Mouse (Mus musculus): Measurements from ENCODE around the gene Ttc7b. TPM values are rescaled to one million over a fixed set of nuclear protein-coding genes. Genes with fewer than 3 reads are reported as not detected.
A peak's percentile ranks its signal among the peaks of the same experiment; 100 is the strongest.

The Ttc7b gene
- polyA plus RNA-seq, 1 experiment from 2014 or later: 3.7 TPM

DNA sequence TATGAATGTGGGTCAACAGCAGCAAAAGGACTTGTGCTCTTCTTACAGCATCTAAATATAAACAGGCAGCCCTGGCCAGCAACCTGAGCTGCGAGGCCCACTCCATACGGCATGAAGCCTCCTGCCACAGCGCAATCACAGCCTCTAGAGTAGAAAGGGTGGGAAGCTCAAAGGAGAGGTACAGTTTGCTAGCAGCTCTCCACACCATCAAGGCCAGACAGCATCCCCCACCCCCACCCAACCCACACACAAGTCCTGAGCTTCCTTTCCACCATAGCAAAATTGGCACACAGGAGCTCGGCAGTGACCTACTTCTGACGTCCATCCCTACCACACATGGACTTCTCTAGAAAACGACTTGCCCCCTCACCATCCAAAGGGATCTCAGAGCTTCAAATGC lies 42.0 kb downstream of the Ttc7b start:
- Histone ChIP-seq H3K27me3 (ENCODE audit: control insufficient read depth, insufficient read depth, low read depth, low read length) (no peaks in the 10 kb centered on the region), H3K4me1 (replicated peaks; ENCODE audit: control insufficient read depth, insufficient read depth, low read length) (peaks cover 5% of the 10 kb centered on the region), H3K4me2 (ENCODE audit: low read depth, low read length) (no peak overlapping the region), H3K4me3 (ENCODE audit: low read length) (no peak overlapping the region), H3K36me3 (ENCODE audit: control insufficient read depth, insufficient read depth, low read length) (no peaks in the 10 kb centered on the region), H3K27ac (ENCODE audit: low read length) (no peak overlapping the region), H3K9ac (ENCODE audit: low read length) (no peak overlapping the region), H3K9me3 (ENCODE audit: control insufficient read depth, low read length) (no peaks in the 10 kb centered on the region)
- no peak for ATAC-seq (ENCODE audit: low read depth)
- 85% methylated on average over 6 of the region's 6 CpGs for WGBS

DNA sequence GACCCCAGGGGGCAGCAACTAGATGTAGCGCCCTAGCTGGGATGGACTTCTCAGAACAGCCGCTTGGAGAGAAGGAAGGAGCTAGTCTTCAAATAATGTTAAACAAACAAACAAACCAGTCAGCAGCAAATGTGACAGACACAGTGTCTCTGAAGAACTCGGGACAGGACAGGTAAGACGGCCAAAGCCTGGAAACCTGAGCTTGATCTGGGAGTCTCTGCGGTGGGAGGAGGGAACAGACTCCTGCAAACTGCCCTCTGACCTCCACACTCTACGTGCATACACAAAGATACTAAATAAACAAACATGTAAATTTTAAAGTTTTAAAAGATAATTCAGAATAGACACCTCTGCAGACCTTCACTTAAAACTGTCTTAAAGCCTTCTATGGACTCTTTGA lies 42.5 kb downstream of the Ttc7b start:
- no peaks in the 10 kb centered on the region for H3K9me3 ChIP-seq (ENCODE audit: control insufficient read depth, low read length)
- no peak overlapping the region for H3K27ac ChIP-seq (ENCODE audit: low read length)
- no peak overlapping the region for H3K4me3 ChIP-seq (ENCODE audit: low read length)
- ATAC-seq (ENCODE audit: low read depth): no peak
- no peaks in the 10 kb centered on the region for H3K36me3 ChIP-seq (ENCODE audit: control insufficient read depth, insufficient read depth, low read length)
- WGBS: 58% methylated on average over 6 of the region's 6 CpGs
- H3K4me1 ChIP-seq (replicated peaks; ENCODE audit: control insufficient read depth, insufficient read depth, low read length): peaks cover 5% of the 10 kb centered on the region
- H3K4me2 ChIP-seq (ENCODE audit: low read depth, low read length): no peak overlapping the region
- no peak overlapping the region for H3K9ac ChIP-seq (ENCODE audit: low read length)
- H3K27me3 ChIP-seq (ENCODE audit: control insufficient read depth, insufficient read depth, low read depth, low read length): no peaks in the 10 kb centered on the region

DNA sequence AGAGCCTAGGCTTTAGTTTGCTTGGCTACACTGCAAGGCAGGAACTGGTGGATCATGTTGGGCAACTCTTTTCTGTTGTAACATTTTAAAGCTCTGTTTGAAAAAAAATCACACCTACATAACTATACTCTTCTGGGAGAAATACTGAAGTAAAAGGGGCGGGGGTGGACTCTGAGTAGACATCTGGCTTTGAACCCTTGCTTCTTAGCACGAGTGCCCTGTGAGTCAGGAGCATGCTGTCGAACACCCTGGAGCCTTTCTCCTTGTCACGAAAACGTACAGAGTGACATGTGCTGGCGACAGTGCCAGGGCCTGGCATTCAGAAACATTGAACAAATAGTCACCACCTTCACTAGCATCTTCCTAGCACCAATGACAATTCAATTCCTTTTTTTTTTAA lies 43.2 kb downstream of the Ttc7b start:
- Histone ChIP-seq H3K4me2 (ENCODE audit: low read depth, low read length) (no peak overlapping the region), H3K9ac (ENCODE audit: low read length) (no peak overlapping the region), H3K4me3 (ENCODE audit: low read length) (no peak overlapping the region), H3K27me3 (ENCODE audit: control insufficient read depth, insufficient read depth, low read depth, low read length) (no peaks in the 10 kb centered on the region), H3K9me3 (ENCODE audit: control insufficient read depth, low read length) (no peaks in the 10 kb centered on the region), H3K36me3 (ENCODE audit: control insufficient read depth, insufficient read depth, low read length) (no peaks in the 10 kb centered on the region), H3K4me1 (replicated peaks; ENCODE audit: control insufficient read depth, insufficient read depth, low read length) (peaks cover 5% of the 10 kb centered on the region), H3K27ac (ENCODE audit: low read length) (no peak overlapping the region)
- WGBS: 64% methylated on average over 6 of the region's 6 CpGs
- ATAC-seq (ENCODE audit: low read depth): no peak

DNA sequence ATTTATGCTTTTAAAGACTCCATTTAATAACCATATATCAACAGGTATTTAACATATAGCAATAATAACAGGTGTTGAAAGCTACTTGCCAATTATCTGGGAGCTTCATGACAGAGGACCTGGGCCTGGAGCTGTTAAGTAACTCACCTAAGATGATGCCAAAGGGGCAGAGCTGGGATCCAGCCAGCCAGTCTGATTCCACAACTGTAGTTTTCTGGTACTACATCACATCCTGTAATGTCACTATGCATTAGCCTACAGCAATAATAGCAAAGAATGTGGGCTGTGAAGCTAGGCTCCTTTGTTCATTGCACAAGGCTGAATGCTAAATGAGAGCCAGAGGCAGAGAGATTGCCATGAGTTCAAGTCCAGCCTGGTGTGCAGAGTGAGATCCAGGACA lies 44.3 kb downstream of the Ttc7b start:
- no peaks in the 10 kb centered on the region for H3K9me3 ChIP-seq (ENCODE audit: control insufficient read depth, low read length)
- no peak overlapping the region for H3K4me3 ChIP-seq (ENCODE audit: low read length)
- H3K9ac ChIP-seq (ENCODE audit: low read length): no peak overlapping the region
- peaks cover 5% of the 10 kb centered on the region for H3K4me1 ChIP-seq (replicated peaks; ENCODE audit: control insufficient read depth, insufficient read depth, low read length)
- no peaks in the 10 kb centered on the region for H3K27me3 ChIP-seq (ENCODE audit: control insufficient read depth, insufficient read depth, low read depth, low read length)
- H3K36me3 ChIP-seq (ENCODE audit: control insufficient read depth, insufficient read depth, low read length): no peaks in the 10 kb centered on the region
- no peak for ATAC-seq (ENCODE audit: low read depth)
- no peak overlapping the region for H3K27ac ChIP-seq (ENCODE audit: low read length)
- H3K4me2 ChIP-seq (ENCODE audit: low read depth, low read length): no peak overlapping the region

DNA sequence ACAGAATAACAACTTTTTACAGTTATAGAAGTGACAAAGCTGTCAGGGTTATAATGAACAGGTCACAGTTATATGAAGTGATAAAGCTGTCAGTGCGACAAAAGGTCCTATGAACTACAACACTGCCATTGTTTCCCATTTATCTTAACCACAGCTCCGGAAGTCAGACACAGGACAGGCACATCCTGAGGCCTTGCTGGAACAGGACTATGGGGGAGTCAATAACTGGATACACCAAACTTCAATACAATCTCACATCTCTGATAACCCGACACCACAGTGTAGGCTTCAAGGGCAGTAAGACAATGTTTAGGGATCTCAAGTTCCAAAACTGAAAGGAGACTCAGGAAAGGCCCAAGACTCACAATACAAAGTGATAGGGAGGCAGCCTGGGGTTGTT lies 45.1 kb downstream of the Ttc7b start:
- no peak overlapping the region for H3K4me3 ChIP-seq (ENCODE audit: low read length)
- H3K4me1 ChIP-seq (replicated peaks; ENCODE audit: control insufficient read depth, insufficient read depth, low read length): peaks cover 5% of the 10 kb centered on the region; the same call in 1 of the 2 replicates
- H3K36me3 ChIP-seq (ENCODE audit: control insufficient read depth, insufficient read depth, low read length): no peaks in the 10 kb centered on the region
- no peak overlapping the region for H3K27ac ChIP-seq (ENCODE audit: low read length)
- no peaks in the 10 kb centered on the region for H3K27me3 ChIP-seq (ENCODE audit: control insufficient read depth, insufficient read depth, low read depth, low read length)
- 63% methylated on average over 3 of the region's 3 CpGs for WGBS
- no peaks in the 10 kb centered on the region for H3K9me3 ChIP-seq (ENCODE audit: control insufficient read depth, low read length)
- 0 out of 2 replicates have a peak, but pooled peaks have one; percentile 20 for ATAC-seq (ENCODE audit: low read depth)
- H3K9ac ChIP-seq (ENCODE audit: low read length): peak overlapping the region; percentile 20; the same call in 1 of the 2 replicates
- H3K4me2 ChIP-seq (ENCODE audit: low read depth, low read length): no peak overlapping the region

GRCm38 (mm10) chr12:100474661-100475321 lies 45.8 kb downstream of the Ttc7b start:
- Histone ChIP-seq H3K4me1 (replicated peaks; ENCODE audit: control insufficient read depth, insufficient read depth, low read length) (peaks cover 5% of the 10 kb centered on the region; the same call in 1 of the 2 replicates), H3K4me3 (ENCODE audit: low read length) (no peak overlapping the region), H3K9ac (ENCODE audit: low read length) (no peak overlapping the region), H3K27me3 (ENCODE audit: control insufficient read depth, insufficient read depth, low read depth, low read length) (no peaks in the 10 kb centered on the region), H3K27ac (ENCODE audit: low read length) (no peak overlapping the region), H3K4me2 (ENCODE audit: low read depth, low read length) (no peak overlapping the region), H3K36me3 (ENCODE audit: control insufficient read depth, insufficient read depth, low read length) (no peaks in the 10 kb centered on the region), H3K9me3 (ENCODE audit: control insufficient read depth, low read length) (no peaks in the 10 kb centered on the region)
- ATAC-seq (ENCODE audit: low read depth): no peak
- 78% methylated on average over 3 of the region's 3 CpGs for WGBS

- H3K9me3 ChIP-seq (ENCODE audit: control insufficient read depth, low read length): no peaks in the 10 kb centered on the region
- H3K27ac ChIP-seq (ENCODE audit: low read length): no peak overlapping the region; the same call in 1 of the 2 replicates
- H3K36me3 ChIP-seq (ENCODE audit: control insufficient read depth, insufficient read depth, low read length): no peaks in the 10 kb centered on the region
- ATAC-seq (ENCODE audit: low read depth): no peak
- H3K4me2 ChIP-seq (ENCODE audit: low read depth, low read length): no peak overlapping the region
- 77% methylated on average over 9 of the region's 9 CpGs for WGBS
- H3K4me3 ChIP-seq (ENCODE audit: low read length): no peak overlapping the region
- no peaks in the 10 kb centered on the region for H3K4me1 ChIP-seq (replicated peaks; ENCODE audit: control insufficient read depth, insufficient read depth, low read length)
- no peaks in the 10 kb centered on the region for H3K27me3 ChIP-seq (ENCODE audit: control insufficient read depth, insufficient read depth, low read depth, low read length)
- no peak overlapping the region for H3K9ac ChIP-seq (ENCODE audit: low read length)
These were observed 50.3 kb downstream of the Ttc7b start for GRCm38 (mm10) chr12:100470295-100470694.

DNA sequence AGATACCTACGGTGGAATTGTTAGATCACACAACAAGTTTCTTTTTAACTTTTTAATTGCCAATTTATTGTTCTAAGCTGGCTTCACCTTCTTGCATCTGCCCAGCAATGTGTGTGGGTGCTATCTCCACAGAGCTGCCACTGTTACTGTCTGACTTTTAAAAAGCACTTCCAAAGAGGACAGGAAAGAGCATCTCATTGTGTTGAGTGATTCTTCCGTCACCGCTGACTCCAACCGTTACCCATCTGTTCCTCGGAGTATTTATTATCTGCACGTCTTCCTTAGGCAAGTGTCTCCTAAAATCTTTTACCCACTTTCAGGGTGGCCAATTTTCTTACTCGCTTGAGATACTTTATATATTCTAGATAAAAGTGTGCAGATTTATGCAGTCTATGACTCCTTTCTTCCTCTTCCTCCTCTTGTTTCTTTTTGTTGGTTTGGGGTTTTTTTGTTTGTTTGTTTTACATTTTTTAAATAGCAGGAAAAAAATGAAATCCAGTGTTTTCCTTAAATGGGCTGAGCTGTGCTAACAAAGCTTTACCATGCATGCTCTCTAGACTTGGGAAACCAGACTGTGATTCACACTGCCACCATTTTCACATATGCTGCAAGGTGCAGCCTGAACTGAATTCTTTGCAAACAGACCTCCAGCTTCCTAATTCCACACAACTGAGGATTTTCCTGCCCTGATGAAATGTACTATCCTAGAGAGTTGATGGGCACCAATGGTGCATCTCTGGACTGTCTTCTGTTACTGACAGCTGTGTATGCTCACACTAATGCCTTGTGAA lies 50.9 kb downstream of the Ttc7b start:
- no peak for ATAC-seq (ENCODE audit: low read depth)
- Histone ChIP-seq H3K27ac (ENCODE audit: low read length) (no peak overlapping the region; the same call in 1 of the 2 replicates), H3K27me3 (ENCODE audit: control insufficient read depth, insufficient read depth, low read depth, low read length) (no peaks in the 10 kb centered on the region), H3K4me2 (ENCODE audit: low read depth, low read length) (no peak overlapping the region), H3K4me3 (ENCODE audit: low read length) (no peak overlapping the region), H3K9me3 (ENCODE audit: control insufficient read depth, low read length) (no peaks in the 10 kb centered on the region), H3K4me1 (replicated peaks; ENCODE audit: control insufficient read depth, insufficient read depth, low read length) (no peaks in the 10 kb centered on the region), H3K9ac (ENCODE audit: low read length) (no peak overlapping the region), H3K36me3 (ENCODE audit: control insufficient read depth, insufficient read depth, low read length) (no peaks in the 10 kb centered on the region)
- WGBS: 72% methylated on average over 7 of the region's 7 CpGs

DNA sequence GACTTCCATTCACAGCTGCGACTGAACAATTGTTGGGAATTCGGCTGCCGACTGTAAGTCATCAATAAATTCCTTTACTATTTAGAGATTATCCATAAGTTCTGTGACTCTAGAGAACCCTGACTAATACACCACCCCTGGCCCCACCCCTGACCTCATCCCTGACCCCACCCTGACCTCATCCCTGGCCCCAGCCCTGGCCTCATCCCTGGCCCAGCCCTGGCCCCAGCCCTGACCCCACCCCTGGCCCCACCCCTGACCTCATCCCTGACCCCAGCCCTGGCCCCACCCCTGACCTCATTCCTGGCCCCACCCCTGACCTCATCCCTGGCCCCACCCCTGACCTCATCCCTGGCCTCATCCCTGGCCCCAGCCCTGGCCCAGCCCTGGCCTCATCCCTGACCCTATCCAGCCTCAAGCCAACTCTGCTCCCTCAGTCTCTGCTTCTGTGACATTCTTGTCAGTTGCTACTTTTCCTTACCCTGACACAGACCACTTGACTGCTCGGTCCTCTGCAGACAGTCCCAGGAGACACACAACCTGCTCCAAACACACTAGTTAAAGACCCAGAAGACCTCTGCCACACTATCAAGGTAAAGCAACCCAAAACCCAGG lies 55.4 kb downstream of the Ttc7b start:
- ATAC-seq (ENCODE audit: low read depth): no peak
- H3K27ac ChIP-seq (ENCODE audit: low read length): no peak overlapping the region
- H3K4me2 ChIP-seq (ENCODE audit: low read depth, low read length): no peak overlapping the region
- H3K27me3 ChIP-seq (ENCODE audit: control insufficient read depth, insufficient read depth, low read depth, low read length): no peaks in the 10 kb centered on the region
- no peaks in the 10 kb centered on the region for H3K4me1 ChIP-seq (replicated peaks; ENCODE audit: control insufficient read depth, insufficient read depth, low read length)
- H3K36me3 ChIP-seq (ENCODE audit: control insufficient read depth, insufficient read depth, low read length): no peaks in the 10 kb centered on the region
- no peak overlapping the region for H3K9ac ChIP-seq (ENCODE audit: low read length)
- H3K4me3 ChIP-seq (ENCODE audit: low read length): no peak overlapping the region
- WGBS: 61% methylated on average over 1 of the region's 4 CpGs
- no peaks in the 10 kb centered on the region for H3K9me3 ChIP-seq (ENCODE audit: control insufficient read depth, low read length)
